In the genomic region with DNA sequence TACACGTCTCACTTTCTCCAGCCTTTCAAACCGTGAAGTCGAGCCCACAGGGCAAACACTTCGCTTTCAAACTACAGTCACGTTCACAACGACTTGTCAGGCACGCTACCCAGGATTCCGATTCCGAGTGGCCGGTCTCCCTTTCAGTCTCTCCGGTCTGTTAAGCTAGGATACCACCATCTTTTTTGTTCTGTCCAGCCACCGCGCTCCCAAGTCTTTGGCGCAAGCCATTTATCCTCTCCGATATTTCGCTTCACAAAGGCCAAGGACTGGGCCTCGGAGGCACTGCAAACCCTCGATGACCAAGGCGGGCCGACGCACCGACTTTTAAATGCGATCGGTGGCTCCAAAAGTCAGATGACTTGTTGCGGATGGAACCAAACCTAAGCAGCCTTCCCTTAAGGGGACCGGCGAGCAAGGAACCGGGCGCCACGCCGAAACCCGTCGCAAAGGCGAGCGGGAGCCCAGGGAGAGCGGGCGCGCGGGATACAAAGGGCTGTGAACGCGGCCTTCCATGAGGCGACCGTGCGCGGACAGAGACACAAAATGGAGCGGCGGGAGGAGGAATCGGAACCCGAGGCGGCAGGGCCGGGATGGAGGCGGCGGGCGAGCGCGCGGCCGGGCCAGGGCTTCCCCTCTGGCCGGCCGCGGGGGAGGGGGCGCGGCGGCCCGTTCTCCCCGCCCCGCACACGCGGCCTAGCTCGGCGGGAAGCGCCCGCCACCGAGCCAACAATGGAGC, we compare ENCODE assay signal across 8 mouse cellular contexts. TPM values are rescaled to one million over a fixed set of nuclear protein-coding genes. Genes with fewer than 3 reads are reported as not detected.
DNase-seq lines count a peak whose midpoint lies in the region; ATAC-seq and TF ChIP-seq lines count a peak whose summit lies in the region.

No protein-coding gene starts in this region.

- no peaks in the 10 kb centered on the region for H3K27me3 ChIP-seq in E14TG2a.4 (ENCODE audit: insufficient read depth, low read length)
- H3K27me3 ChIP-seq in forebrain, embryonic 10.5 days (ENCODE audit: poor library complexity, severe bottlenecking) = no peaks in the 10 kb centered on the region
- H3K27me3 ChIP-seq in heart, postnatal 0 days (ENCODE audit: control insufficient read depth, insufficient read depth, low read length) = no peaks in the 10 kb centered on the region
- no peaks in the 10 kb centered on the region for H3K27me3 ChIP-seq in liver, postnatal 0 days (ENCODE audit: insufficient read depth, low read length)
- no peaks in the 10 kb centered on the region for H3K27me3 ChIP-seq in neural tube, embryonic 12.5 days (replicated peaks)
- no peaks in the 10 kb centered on the region for H3K27me3 ChIP-seq in stomach, postnatal 0 days (ENCODE audit: control insufficient read depth, insufficient read depth, low read length)

- DNase-seq in c-Kit-negative CD71-positive TER-119-positive erythroid progenitor cells, embryonic 14.5 days (ENCODE audit: low read depth, low spot score) = peak; percentile 35
- DNase-seq in forebrain, embryonic 10.5 days (ENCODE audit: extremely low spot score, low spot score) = peak; percentile 54
- DNase-seq in heart, postnatal 0 days (ENCODE audit: low spot score) = peak; percentile 44
- DNase-seq in kidney, postnatal 36 days = peak; percentile 40 to 68
- DNase-seq in liver, postnatal 0 days = peak; percentile 60
- DNase-seq in stomach, postnatal 0 days (ENCODE audit: low spot score) = peak; percentile 65

- peak overlapping the region; percentile 92 for H3K4me3 ChIP-seq in E14TG2a.4 (replicated peaks; ENCODE audit: low read length)
- H3K4me3 ChIP-seq in forebrain, embryonic 10.5 days = peak overlapping the region; percentile 94
- H3K4me3 ChIP-seq in heart, postnatal 0 days (ENCODE audit: low read depth, low read length) = peak overlapping the region; percentile 98
- peak overlapping the region; percentile 92 for H3K4me3 ChIP-seq in liver, postnatal 0 days (ENCODE audit: low read depth, low read length)
- peak overlapping the region; percentile 98 for H3K4me3 ChIP-seq in neural tube, embryonic 12.5 days
- peak overlapping the region; percentile 96 for H3K4me3 ChIP-seq in stomach, postnatal 0 days (ENCODE audit: low read depth, low read length)

- H3K9me3 ChIP-seq in E14TG2a.4 (ENCODE audit: low read length) = no peaks in the 10 kb centered on the region
- H3K9me3 ChIP-seq in forebrain, embryonic 10.5 days = no peaks in the 10 kb centered on the region
- H3K9me3 ChIP-seq in heart, postnatal 0 days (replicated peaks; ENCODE audit: control insufficient read depth, low read length) = no peaks in the 10 kb centered on the region
- H3K9me3 ChIP-seq in liver, postnatal 0 days (ENCODE audit: low read length) = no peaks in the 10 kb centered on the region
- H3K9me3 ChIP-seq in neural tube, embryonic 12.5 days = no peaks in the 10 kb centered on the region
- H3K9me3 ChIP-seq in stomach, postnatal 0 days (ENCODE audit: control insufficient read depth, low read length) = no peaks in the 10 kb centered on the region

- ATAC-seq in heart, postnatal 0 days (ENCODE audit: insufficient read depth, low read depth) = peak; percentile 76
- ATAC-seq in liver, postnatal 0 days = peak; percentile 80
- peak; percentile 55 for ATAC-seq in neural tube, embryonic 12.5 days (ENCODE audit: low FRiP score, low read depth)
- ATAC-seq in stomach, postnatal 0 days (ENCODE audit: low FRiP score, low TSS enrichment) = peak; percentile 79

- peak overlapping the region; percentile 88 for H3K4me2 ChIP-seq in heart, postnatal 0 days (ENCODE audit: low read depth, low read length)
- peak overlapping the region; percentile 87 for H3K4me2 ChIP-seq in liver, postnatal 0 days (ENCODE audit: low read depth, low read length)
- H3K4me2 ChIP-seq in neural tube, embryonic 12.5 days (replicated peaks) = peak overlapping the region; percentile 73
- H3K4me2 ChIP-seq in stomach, postnatal 0 days (replicated peaks; ENCODE audit: low read depth) = peak overlapping the region; percentile 67

- peaks cover 4% of the 10 kb centered on the region; the same call in 1 of the 2 replicates for H3K36me3 ChIP-seq in E14TG2a.4 (ENCODE audit: insufficient read depth, low read length)
- H3K36me3 ChIP-seq in forebrain, embryonic 10.5 days (replicated peaks) = peaks cover 6% of the 10 kb centered on the region; the same call in 1 of the 2 replicates
- no peaks in the 10 kb centered on the region for H3K36me3 ChIP-seq in heart, postnatal 0 days (replicated peaks; ENCODE audit: control insufficient read depth, insufficient read depth, low read length)
- H3K36me3 ChIP-seq in liver, postnatal 0 days (replicated peaks; ENCODE audit: insufficient read depth, low read length) = no peaks in the 10 kb centered on the region
- H3K36me3 ChIP-seq in neural tube, embryonic 12.5 days = no peaks in the 10 kb centered on the region
- no peaks in the 10 kb centered on the region for H3K36me3 ChIP-seq in stomach, postnatal 0 days (ENCODE audit: control insufficient read depth, insufficient read depth, low read length)

- H3K9ac ChIP-seq in heart, postnatal 0 days (replicated peaks; ENCODE audit: low read depth, low read length) = peak overlapping the region; percentile 99
- peak overlapping the region; percentile 92 for H3K9ac ChIP-seq in liver, postnatal 0 days (replicated peaks)
- peak overlapping the region; percentile 100 for H3K9ac ChIP-seq in neural tube, embryonic 12.5 days
- H3K9ac ChIP-seq in stomach, postnatal 0 days (ENCODE audit: low read length) = peak overlapping the region; percentile 99

- TF ChIP-seq CTCF in E14TG2a.4 (conservative IDR thresholded peaks at IDR 0.05; ENCODE audit: low read length) = no peak
- TF ChIP-seq CTCF in heart, postnatal 0 days (IDR thresholded peaks at IDR 0.05; ENCODE audit: low read depth) = no peak
- no peak for TF ChIP-seq CTCF in liver, postnatal 0 days (IDR thresholded peaks at IDR 0.05; ENCODE audit: low read depth)
- TF ChIP-seq CTCF in stomach, postnatal 0 days (IDR thresholded peaks at IDR 0.05; ENCODE audit: low read depth) = no peak

- WGBS in forebrain, embryonic 10.5 days = under 1% methylated on average over 73 of the region's 74 CpGs
- WGBS in heart, postnatal 0 days = under 1% methylated on average over 55 of the region's 74 CpGs
- WGBS in liver, postnatal 0 days (ENCODE audit: insufficient replicate concordance) = under 1% methylated on average over 63 of the region's 74 CpGs
- WGBS in neural tube, embryonic 12.5 days = under 1% methylated on average over 73 of the region's 74 CpGs
- WGBS in stomach, postnatal 0 days = under 1% methylated on average over 65 of the region's 74 CpGs

- H3K4me1 ChIP-seq in E14TG2a.4 (replicated peaks; ENCODE audit: low read depth, low read length) = peaks cover 52% of the 10 kb centered on the region
- H3K4me1 ChIP-seq in forebrain, embryonic 10.5 days = peaks cover 17% of the 10 kb centered on the region
- H3K4me1 ChIP-seq in heart, postnatal 0 days (ENCODE audit: control insufficient read depth, insufficient read depth) = peaks cover 7% of the 10 kb centered on the region
- peaks cover 14% of the 10 kb centered on the region for H3K4me1 ChIP-seq in liver, postnatal 0 days (ENCODE audit: insufficient read depth)
- H3K4me1 ChIP-seq in neural tube, embryonic 12.5 days = 0 out of 2 replicates have a peak, but pooled peaks cover 6% of the 10 kb centered on the region
- no peaks in the 10 kb centered on the region for H3K4me1 ChIP-seq in stomach, postnatal 0 days (replicated peaks; ENCODE audit: control insufficient read depth, insufficient read depth)

- H3K27ac ChIP-seq in forebrain, embryonic 10.5 days = peak overlapping the region; percentile 100
- peak overlapping the region; percentile 97 for H3K27ac ChIP-seq in heart, postnatal 0 days (ENCODE audit: low read depth)
- H3K27ac ChIP-seq in liver, postnatal 0 days (ENCODE audit: low read depth) = peak overlapping the region; percentile 89
- peak overlapping the region; percentile 87 for H3K27ac ChIP-seq in neural tube, embryonic 12.5 days
- peak overlapping the region; percentile 97 for H3K27ac ChIP-seq in stomach, postnatal 0 days (replicated peaks)

- TF ChIP-seq EP300 in heart, postnatal 0 days (IDR thresholded peaks at IDR 0.05; ENCODE audit: low read depth) = no peak
- no peak for TF ChIP-seq EP300 in liver, postnatal 0 days (IDR thresholded peaks at IDR 0.05; ENCODE audit: low read depth)
- no peak for TF ChIP-seq EP300 in stomach, postnatal 0 days (optimal IDR thresholded peaks at IDR 0.05)

RNA-seq across cellular contexts. Expression of a gene that starts 3.8 kb away (rescaled TPM):
- 243 and 253 TPM in 2 replicates for polyA plus RNA-seq in forebrain, embryonic 10.5 days (2016; fragmentation: Nextera tagmentation; extraction: Ambion mirVana)
- 57.8 and 82.3 TPM in 2 replicates for total RNA-seq in heart, postnatal 0 days (2014; rRNA removed; ENCODE audit: low replicate concordance)
- 53.2 and 55.7 TPM in 2 replicates for polyA plus RNA-seq in heart, postnatal 0 days (2015; fragmentation: Nextera tagmentation; extraction: Ambion mirVana)
- polyA plus RNA-seq in liver, postnatal 0 days (2015; fragmentation: Nextera tagmentation; extraction: Ambion mirVana) = 34.4 and 38.6 TPM in 2 replicates
- 216 and 225 TPM in 2 replicates for polyA plus RNA-seq in neural tube, embryonic 12.5 days (2016; fragmentation: Nextera tagmentation; extraction: Ambion mirVana)
- polyA plus RNA-seq in stomach, postnatal 0 days (2015; fragmentation: Nextera tagmentation; extraction: Ambion mirVana) = 52.5 and 53.6 TPM in 2 replicates

Comparison
In these comparisons a context has a peak if more than half of its experiments do, and no peak if none do; other contexts are left out.
1. Peak in every context shown above with its lines: DNase-seq, ATAC-seq, H3K4me3 ChIP-seq and H3K27ac ChIP-seq.